Mouse (Mus musculus) limb, embryonic 14.5 days (tissue): ENCODE results near the gene Lrp3. TPM values are rescaled to one million over a fixed set of nuclear protein-coding genes. Genes with fewer than 3 reads are reported as not detected.
A peak's percentile ranks its signal among the peaks of the same experiment; 100 is the strongest.

ENCODE experiments used
- ATAC-seq: fragments of 200-750 bp; cut with Nextera tagmentation; 2 replicates; pipeline ENCODE4 v1.8.0; 2017; ENCODE audit warnings: low read depth, moderate number of reproducible peaks, moderate TSS enrichment; ENCODE audit not compliant: low FRiP score
- DNase-seq: peaks from one replicate; pipeline ENCODE4 v3.0.0-alpha.2; 2015; ENCODE audit warnings: low spot score
- H3K27ac ChIP-seq: fragments of 300-500 bp; sonication (generic); replicated peaks from 2 replicates; pipeline ENCODE4 v1.5.1; 2014; ENCODE audit warnings: low read depth, mild to moderate bottlenecking, low read length, moderate library complexity, mixed read lengths
- H3K27me3 ChIP-seq: fragments of 300-500 bp; sonication (generic); 2 replicates; pipeline ENCODE4 v1.6.1; 2014; ENCODE audit warnings: low read length, mixed read lengths; ENCODE audit not compliant: control insufficient read depth, insufficient read depth
- H3K36me3 ChIP-seq: fragments of 300-500 bp; sonication (generic); 2 replicates; pipeline ENCODE4 v1.6.1; 2014; ENCODE audit warnings: mild to moderate bottlenecking, low read length, moderate library complexity, mixed read lengths; ENCODE audit not compliant: control insufficient read depth, insufficient read depth
- H3K4me1 ChIP-seq: fragments of 300-500 bp; sonication (generic); 2 replicates; pipeline ENCODE4 v1.6.1; 2014; ENCODE audit warnings: antibody characterized with exemption, low read length, mixed read lengths; ENCODE audit not compliant: control insufficient read depth, insufficient read depth
- H3K4me2 ChIP-seq: fragments of 300-500 bp; sonication (generic); replicated peaks from 2 replicates; pipeline ENCODE4 v1.6.1; 2014; ENCODE audit warnings: low read depth, mild to moderate bottlenecking, low read length, moderate library complexity; ENCODE audit not compliant: severe bottlenecking
- H3K4me3 ChIP-seq: fragments of 300-500 bp; sonication (generic); replicated peaks from 2 replicates; pipeline ENCODE4 v1.5.1; 2014; ENCODE audit warnings: low read length
- H3K9ac ChIP-seq: fragments of 300-500 bp; sonication (generic); 2 replicates; pipeline ENCODE4 v1.6.1; 2014; ENCODE audit warnings: mild to moderate bottlenecking, low read depth, low read length, moderate library complexity; ENCODE audit not compliant: severe bottlenecking
- H3K9me3 ChIP-seq: fragments of 300-500 bp; sonication (generic); 2 replicates; pipeline ENCODE4 v1.6.1; 2016; ENCODE audit warnings: low read length; ENCODE audit not compliant: control insufficient read depth
- POLR2A ChIP-seq: fragments of 200-500 bp; IDR thresholded peaks from 2 replicates; pipeline ENCODE4 v1.8.0; 2012; ENCODE audit warnings: inconsistent platforms, mild to moderate bottlenecking, moderate library complexity, borderline replicate concordance; ENCODE audit not compliant: insufficient read depth, insufficient read length; ENCODE audit errors: extremely low read depth
- WGBS: fragments of 180-500 bp; shearing (Covaris S2); extraction: QIAGEN DNeasy Blood & Tissue Kit; methylation state at CpG from one replicate; pipeline ENCODE4 v1.1.7; 2014; 5-methylcytosine and 5-hydroxymethylcytosine counted together
- polyA plus RNA-seq, 2 experiments: library from polyadenylated mRNA; depleted of rRNA in 1 of 2; stranded (reverse) in 1 of 2; unstranded in 1 of 2; fragments of >200 nt; fragmentation: Nextera tagmentation in 1 of 2; extraction: Ambion mirVana in 1 of 2; gene quantifications; 2 replicates each; pipeline versions ENCODE4 v1.2.1 to v1.2.3; 2012 to 2014

Gene Lrp3
- polyA plus RNA-seq, 2 experiments = 11.7 to 31.7 TPM

DNA sequence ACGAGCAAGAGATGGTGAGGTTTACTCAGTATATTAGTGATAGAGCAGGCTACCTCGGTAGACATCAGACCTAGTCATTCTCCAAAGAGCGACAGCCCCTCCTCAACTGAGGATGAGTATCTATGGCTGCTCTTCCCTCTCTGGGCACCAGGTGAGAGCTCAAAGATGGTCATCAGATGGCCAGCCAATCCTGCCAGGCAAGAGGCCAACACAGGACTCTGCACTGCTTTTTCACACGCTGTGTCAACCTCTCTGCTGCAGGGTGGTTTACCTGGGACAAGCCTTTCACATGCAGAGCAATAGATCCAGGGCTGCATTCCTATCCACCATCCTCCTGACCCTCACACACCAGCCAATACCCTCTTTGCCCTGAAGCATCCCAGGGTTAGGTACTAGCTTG is 3.5 kb downstream of the Lrp3 start:
- Histone ChIP-seq H3K9ac (no peak overlapping the region), H3K4me3 (no peak overlapping the region), H3K27me3 (no peaks in the 10 kb centered on the region), H3K4me2 (no peak overlapping the region), H3K27ac (no peak overlapping the region), H3K9me3 (no peaks in the 10 kb centered on the region), H3K36me3 (peaks cover 18% of the 10 kb centered on the region), H3K4me1 (peaks cover 3% of the 10 kb centered on the region; the same call in 1 of the 2 replicates)
- DNase-seq = no peak
- no peak for TF ChIP-seq POLR2A
- no peak for ATAC-seq
- WGBS = 91% methylated on average over 4 of the region's 4 CpGs

GRCm38 (mm10) chr7:35199755-35200154 is 15.5 kb downstream of the Lrp3 start:
- DNase-seq = no peak
- no peak overlapping the region for H3K4me3 ChIP-seq
- no peaks in the 10 kb centered on the region for H3K9me3 ChIP-seq
- no peak overlapping the region for H3K27ac ChIP-seq
- H3K4me1 ChIP-seq = no peaks in the 10 kb centered on the region
- H3K9ac ChIP-seq = no peak overlapping the region
- no peak overlapping the region for H3K4me2 ChIP-seq
- ATAC-seq = no peak
- peaks cover 50% of the 10 kb centered on the region for H3K36me3 ChIP-seq
- no peaks in the 10 kb centered on the region for H3K27me3 ChIP-seq
- no peak for TF ChIP-seq POLR2A

- Histone ChIP-seq H3K4me1 (no peaks in the 10 kb centered on the region), H3K4me2 (no peak overlapping the region), H3K9me3 (no peaks in the 10 kb centered on the region), H3K9ac (no peak overlapping the region), H3K27me3 (no peaks in the 10 kb centered on the region), H3K27ac (no peak overlapping the region), H3K36me3 (peaks cover 44% of the 10 kb centered on the region), H3K4me3 (no peak overlapping the region)
- no peak for DNase-seq
- ATAC-seq = no peak
- 94% methylated on average over 12 of the region's 12 CpGs for WGBS
- TF ChIP-seq POLR2A = no peak
Measured at GRCm38 (mm10) chr7:35198981-35199754, 16.1 kb downstream of the Lrp3 start.

DNA sequence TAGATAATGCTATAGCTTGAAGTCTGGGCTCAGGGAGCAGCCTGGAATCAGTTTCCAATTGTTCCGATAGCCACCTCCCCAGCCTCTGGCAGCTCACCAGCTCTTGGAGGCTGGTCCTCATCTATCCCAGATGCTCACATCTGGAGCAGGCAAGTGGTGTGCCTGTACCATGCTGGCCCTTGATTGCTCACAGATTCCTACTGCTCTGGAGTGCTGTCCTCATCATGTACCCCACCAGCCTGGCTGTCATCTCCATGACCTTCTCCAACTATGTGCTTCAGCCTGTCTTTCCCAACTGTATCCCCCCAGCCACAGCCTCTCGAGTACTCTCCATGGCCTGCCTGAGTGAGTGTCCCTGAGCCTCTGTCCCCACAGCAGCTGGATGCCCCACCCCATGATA is 18.3 kb downstream of the Lrp3 start:
- no peak overlapping the region for H3K4me2 ChIP-seq
- no peaks in the 10 kb centered on the region for H3K27me3 ChIP-seq
- no peaks in the 10 kb centered on the region for H3K9me3 ChIP-seq
- H3K36me3 ChIP-seq = peaks cover 26% of the 10 kb centered on the region
- no peak for ATAC-seq
- 53% methylated on average over 2 of the region's 2 CpGs for WGBS
- no peak overlapping the region for H3K9ac ChIP-seq
- H3K27ac ChIP-seq = no peak overlapping the region
- H3K4me1 ChIP-seq = no peaks in the 10 kb centered on the region
- H3K4me3 ChIP-seq = no peak overlapping the region
- peak; percentile 64 for DNase-seq
- no peak for TF ChIP-seq POLR2A

DNA sequence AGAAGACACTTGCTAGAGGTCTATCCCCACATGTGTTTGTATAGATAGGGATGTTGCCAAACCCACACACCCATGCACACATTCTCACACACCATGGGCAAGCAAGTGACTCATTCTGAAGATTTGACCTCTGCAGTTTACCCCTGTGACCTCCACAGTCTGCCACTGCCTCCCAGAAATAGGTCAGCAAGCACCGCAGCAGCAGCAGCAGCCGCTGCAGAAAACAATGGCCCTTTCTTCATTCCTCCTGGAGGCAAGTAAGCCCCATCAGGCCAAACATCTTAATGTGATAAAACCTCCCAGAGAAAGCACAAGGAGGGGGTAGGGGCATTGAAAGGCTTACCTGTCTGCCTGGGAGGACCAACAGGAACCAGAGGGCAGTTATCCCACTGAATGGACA is 24.0 kb downstream of the Lrp3 start:
- no peak overlapping the region for H3K4me2 ChIP-seq
- DNase-seq (no peak), ATAC-seq (no peak)
- H3K36me3 ChIP-seq = no peaks in the 10 kb centered on the region
- H3K9me3 ChIP-seq = no peaks in the 10 kb centered on the region
- no peak overlapping the region for H3K4me3 ChIP-seq
- H3K27ac ChIP-seq = no peak overlapping the region
- H3K9ac ChIP-seq = no peak overlapping the region
- TF ChIP-seq POLR2A = no peak
- 48% methylated on average over 2 of the region's 2 CpGs for WGBS
- H3K4me1 ChIP-seq = no peaks in the 10 kb centered on the region
- peaks cover 17% of the 10 kb centered on the region for H3K27me3 ChIP-seq
